Mouse (Mus musculus): ENCODE results near the gene Iqsec3. TPM values are rescaled to one million over a fixed set of nuclear protein-coding genes. Genes with fewer than 3 reads are reported as not detected.

Iqsec3 gene
- not detected in 2 replicates for polyA plus RNA-seq (2016; fragmentation: Nextera tagmentation; extraction: Ambion mirVana)

DNA sequence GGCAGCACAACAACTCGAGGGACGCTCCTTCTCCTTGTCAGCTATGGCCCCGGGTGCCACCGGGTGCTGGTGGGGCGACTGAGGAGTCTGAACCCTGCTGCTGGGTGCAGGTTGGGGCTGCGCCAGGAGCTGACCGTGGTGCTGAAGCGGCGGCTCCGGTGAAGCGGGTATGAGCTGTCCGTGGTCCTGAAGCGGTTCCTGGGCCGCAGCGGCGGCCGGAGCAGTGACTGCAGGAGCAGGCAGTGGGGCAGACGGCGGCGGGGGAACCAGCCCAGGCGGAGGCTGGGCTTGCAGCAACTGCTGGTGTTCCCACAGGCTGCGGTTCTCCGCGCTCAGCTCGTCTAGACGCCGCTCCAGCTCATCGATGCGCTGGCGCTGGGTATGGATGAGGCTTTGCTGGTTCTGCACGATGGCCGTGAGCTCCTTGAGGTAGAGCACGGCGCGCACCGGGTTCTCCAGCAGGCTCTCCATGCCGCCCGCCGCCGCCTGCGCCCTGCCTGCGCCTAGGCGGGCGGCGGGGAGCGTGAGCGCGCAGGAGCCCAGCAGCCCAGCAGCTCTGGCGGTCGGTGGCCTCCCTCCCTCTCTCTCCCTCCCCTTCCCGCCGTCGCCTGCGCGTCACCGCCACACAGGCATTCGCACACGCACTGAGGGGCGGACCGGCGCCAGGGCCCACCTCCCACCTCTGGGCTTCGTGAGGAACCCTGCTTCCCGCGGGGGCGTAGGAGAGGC, at the start of gene Iqsec3:
Iqsec3 (minus strand) TSS at position 586 of the 729 bp plus-strand sequence.
- H3K9me3 ChIP-seq (replicated peaks) = no peaks in the 10 kb centered on the region
- no peaks in the 10 kb centered on the region for H3K36me3 ChIP-seq
- H3K9ac ChIP-seq = no peak within 1 kb of the TSS
- peaks cover 52% of the 10 kb centered on the region for H3K27me3 ChIP-seq (replicated peaks)
- ATAC-seq (ENCODE audit: insufficient number of reproducible peaks, low FRiP score) = peak; percentile 78
- peak within 1 kb of the TSS; percentile 84 for H3K4me2 ChIP-seq
- H3K4me3 ChIP-seq = peak within 1 kb of the TSS; percentile 45
- under 1% methylated on average over 59 of the region's 65 CpGs for WGBS
- H3K27ac ChIP-seq (ENCODE audit: poor library complexity, severe bottlenecking) = no peak within 1 kb of the TSS
- H3K4me1 ChIP-seq (replicated peaks) = peaks cover 8% of the 10 kb centered on the region

DNA sequence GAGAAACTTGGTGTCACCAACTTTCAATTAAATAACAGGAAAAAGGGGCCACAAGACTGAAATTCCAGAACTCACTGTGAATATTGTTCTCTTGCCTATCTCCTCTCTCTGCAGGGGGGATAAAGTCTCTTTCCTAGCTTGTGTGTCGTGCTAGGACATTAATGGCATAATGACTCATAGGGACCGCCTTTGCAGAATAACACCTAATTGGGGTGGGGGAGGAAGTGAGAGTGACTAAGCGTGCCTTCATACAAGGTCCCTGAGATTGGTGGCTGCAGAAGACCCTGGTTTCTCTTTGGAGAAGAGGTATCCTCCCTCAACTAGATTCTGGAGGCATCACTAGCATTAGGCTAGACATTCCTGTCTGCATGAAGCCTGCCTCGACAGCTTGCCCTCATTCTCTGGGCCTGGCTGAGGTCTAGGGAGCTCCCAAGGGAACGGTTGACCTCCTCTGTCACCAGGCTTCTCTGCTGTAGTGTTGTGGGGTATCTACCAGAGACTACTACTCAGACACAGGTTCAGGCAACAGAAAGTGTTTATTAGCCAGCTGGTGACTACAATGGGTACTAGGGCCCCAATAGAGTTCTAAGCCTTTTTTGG, 48.7 kb upstream of the Iqsec3 start:
- Histone ChIP-seq H3K4me3 (no peak overlapping the region), H3K9ac (no peak overlapping the region), H3K27ac (ENCODE audit: poor library complexity, severe bottlenecking) (no peak overlapping the region), H3K36me3 (no peaks in the 10 kb centered on the region), H3K4me2 (no peak overlapping the region), H3K27me3 (replicated peaks) (0 out of 2 replicates have a peak, but pooled peaks cover 2% of the 10 kb centered on the region), H3K4me1 (replicated peaks) (peaks cover 15% of the 10 kb centered on the region), H3K9me3 (replicated peaks) (no peaks in the 10 kb centered on the region)
- WGBS = 66% methylated on average over 5 of the region's 5 CpGs
- no peak for ATAC-seq (ENCODE audit: insufficient number of reproducible peaks, low FRiP score)

DNA sequence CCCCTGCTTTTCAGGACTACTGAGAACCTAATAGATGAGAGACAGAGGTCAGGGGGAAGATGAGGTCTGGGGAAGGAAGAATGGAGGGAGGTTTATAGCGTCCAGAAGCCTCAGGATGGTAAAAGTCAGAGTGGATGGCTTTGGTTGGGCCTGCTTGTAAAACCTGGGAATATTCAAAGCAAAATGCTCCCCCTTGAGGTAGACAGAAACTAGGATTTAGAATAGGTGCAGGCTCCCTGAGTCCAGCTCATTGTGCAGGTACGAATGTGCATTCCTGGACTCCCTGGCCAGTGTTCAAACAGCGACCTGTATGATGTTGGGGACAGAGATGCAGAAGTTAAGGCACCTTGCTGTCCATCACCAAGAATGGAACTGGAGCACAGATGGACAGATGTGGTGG, 47.6 kb upstream of the Iqsec3 start:
- 80% methylated on average over 3 of the region's 3 CpGs for WGBS

GRCm38 (mm10) chr6:121519896-121520295, 46.4 kb upstream of the Iqsec3 start:
- H3K4me3 ChIP-seq = no peak overlapping the region
- 69% methylated on average over 2 of the region's 2 CpGs for WGBS
- ATAC-seq (ENCODE audit: insufficient number of reproducible peaks, low FRiP score) = no peak

More for the DNA sequence above, 47.6 kb upstream of the Iqsec3 start:
- Histone ChIP-seq H3K9me3 (replicated peaks) (no peaks in the 10 kb centered on the region), H3K9ac (no peak overlapping the region), H3K4me3 (no peak overlapping the region), H3K27me3 (replicated peaks) (no peaks in the 10 kb centered on the region), H3K36me3 (no peaks in the 10 kb centered on the region), H3K27ac (ENCODE audit: poor library complexity, severe bottlenecking) (no peak overlapping the region), H3K4me2 (no peak overlapping the region), H3K4me1 (replicated peaks) (peaks cover 15% of the 10 kb centered on the region)
- ATAC-seq (ENCODE audit: insufficient number of reproducible peaks, low FRiP score) = no peak

GRCm38 (mm10) chr6:121519266-121519810, 45.9 kb upstream of the Iqsec3 start:
- H3K4me2 ChIP-seq = no peak overlapping the region
- no peak overlapping the region for H3K4me3 ChIP-seq
- no peaks in the 10 kb centered on the region for H3K27me3 ChIP-seq (replicated peaks)
- no peak overlapping the region for H3K27ac ChIP-seq (ENCODE audit: poor library complexity, severe bottlenecking)
- H3K4me1 ChIP-seq (replicated peaks) = peaks cover 7% of the 10 kb centered on the region
- WGBS = 73% methylated on average over 5 of the region's 5 CpGs
- no peaks in the 10 kb centered on the region for H3K36me3 ChIP-seq
- ATAC-seq (ENCODE audit: insufficient number of reproducible peaks, low FRiP score) = no peak
- no peak overlapping the region for H3K9ac ChIP-seq
- H3K9me3 ChIP-seq (replicated peaks) = no peaks in the 10 kb centered on the region

More at GRCm38 (mm10) chr6:121519896-121520295, 46.4 kb upstream of the Iqsec3 start:
- Histone ChIP-seq H3K9me3 (replicated peaks) (no peaks in the 10 kb centered on the region), H3K9ac (no peak overlapping the region), H3K36me3 (no peaks in the 10 kb centered on the region), H3K27ac (ENCODE audit: poor library complexity, severe bottlenecking) (no peak overlapping the region), H3K4me2 (no peak overlapping the region), H3K4me1 (replicated peaks) (peaks cover 13% of the 10 kb centered on the region), H3K27me3 (replicated peaks) (no peaks in the 10 kb centered on the region)

DNA sequence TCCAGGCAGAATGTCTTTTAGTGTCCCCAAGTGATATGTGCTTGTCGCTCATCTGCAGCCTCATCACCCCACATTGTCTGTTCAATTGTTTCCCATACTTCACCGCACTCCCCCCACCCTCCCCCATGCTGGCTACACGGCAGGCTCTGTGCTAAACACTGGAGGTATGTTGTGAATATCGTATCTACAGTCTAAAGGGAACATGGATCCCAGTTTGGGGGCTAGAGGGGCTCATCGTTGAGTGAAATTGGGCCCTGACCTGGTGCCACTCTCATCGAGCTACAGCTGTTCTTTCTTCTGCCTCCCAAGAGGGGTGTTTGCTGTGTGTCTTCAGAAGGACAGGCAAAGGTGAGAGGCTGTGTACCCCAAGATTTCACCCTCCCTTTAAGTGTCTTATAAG, 44.2 kb upstream of the Iqsec3 start:
- Histone ChIP-seq H3K9ac (no peak overlapping the region), H3K9me3 (replicated peaks) (no peaks in the 10 kb centered on the region), H3K4me3 (no peak overlapping the region), H3K36me3 (no peaks in the 10 kb centered on the region), H3K4me1 (replicated peaks) (no peaks in the 10 kb centered on the region), H3K27me3 (replicated peaks) (no peaks in the 10 kb centered on the region), H3K27ac (ENCODE audit: poor library complexity, severe bottlenecking) (no peak overlapping the region), H3K4me2 (no peak overlapping the region)
- WGBS = 79% methylated on average over 6 of the region's 6 CpGs
- no peak for ATAC-seq (ENCODE audit: insufficient number of reproducible peaks, low FRiP score)

GRCm38 (mm10) chr6:121510381-121510780, 36.9 kb upstream of the Iqsec3 start:
- H3K36me3 ChIP-seq = no peaks in the 10 kb centered on the region
- no peak overlapping the region for H3K27ac ChIP-seq (ENCODE audit: poor library complexity, severe bottlenecking)
- no peaks in the 10 kb centered on the region; the same call in 1 of the 2 replicates for H3K27me3 ChIP-seq (replicated peaks)
- H3K4me3 ChIP-seq = no peak overlapping the region
- H3K4me1 ChIP-seq (replicated peaks) = no peaks in the 10 kb centered on the region
- no peaks in the 10 kb centered on the region for H3K9me3 ChIP-seq (replicated peaks)
- H3K9ac ChIP-seq = no peak overlapping the region
- 69% methylated on average over 3 of the region's 3 CpGs for WGBS
- H3K4me2 ChIP-seq = no peak overlapping the region
- no peak for ATAC-seq (ENCODE audit: insufficient number of reproducible peaks, low FRiP score)

DNA sequence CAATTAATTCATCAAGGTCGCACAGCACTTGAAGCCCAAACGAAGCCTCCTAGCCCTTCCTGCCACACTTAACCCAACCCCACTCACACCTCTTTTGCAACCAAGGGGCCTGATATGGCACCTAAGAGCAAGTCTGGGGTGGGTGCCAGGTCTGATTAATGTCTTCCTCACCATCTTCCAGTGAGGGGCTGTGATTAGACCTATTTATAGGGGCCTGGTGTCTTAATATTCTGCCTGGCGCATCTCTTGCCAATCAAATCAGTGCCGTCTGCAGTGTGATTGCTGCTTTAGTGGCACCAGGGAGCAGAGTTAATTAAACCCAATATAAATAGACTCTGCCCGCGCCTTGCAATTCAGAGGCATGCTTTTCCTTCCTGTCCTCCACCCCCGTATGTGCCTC, 36.4 kb upstream of the Iqsec3 start:
- H3K4me3 ChIP-seq = no peak overlapping the region
- no peak overlapping the region for H3K27ac ChIP-seq (ENCODE audit: poor library complexity, severe bottlenecking)
- H3K9ac ChIP-seq = no peak overlapping the region
- WGBS = 73% methylated on average over 7 of the region's 7 CpGs
- no peaks in the 10 kb centered on the region; the same call in 1 of the 2 replicates for H3K27me3 ChIP-seq (replicated peaks)
- no peak for ATAC-seq (ENCODE audit: insufficient number of reproducible peaks, low FRiP score)
- no peaks in the 10 kb centered on the region for H3K9me3 ChIP-seq (replicated peaks)
- no peak overlapping the region for H3K4me2 ChIP-seq
- no peaks in the 10 kb centered on the region for H3K4me1 ChIP-seq (replicated peaks)
- no peaks in the 10 kb centered on the region for H3K36me3 ChIP-seq

GRCm38 (mm10) chr6:121508266-121508665, 34.8 kb upstream of the Iqsec3 start:
- H3K4me1 ChIP-seq (replicated peaks) = no peaks in the 10 kb centered on the region
- no peaks in the 10 kb centered on the region for H3K9me3 ChIP-seq (replicated peaks)
- 64% methylated on average over 5 of the region's 5 CpGs for WGBS
- no peak overlapping the region for H3K27ac ChIP-seq (ENCODE audit: poor library complexity, severe bottlenecking)
- H3K9ac ChIP-seq = no peak overlapping the region
- ATAC-seq (ENCODE audit: insufficient number of reproducible peaks, low FRiP score) = no peak
- no peaks in the 10 kb centered on the region; the same call in 1 of the 2 replicates for H3K27me3 ChIP-seq (replicated peaks)
- H3K36me3 ChIP-seq = no peaks in the 10 kb centered on the region
- no peak overlapping the region for H3K4me2 ChIP-seq
- no peak overlapping the region for H3K4me3 ChIP-seq

- Histone ChIP-seq H3K9ac (no peak overlapping the region), H3K27me3 (replicated peaks) (no peaks in the 10 kb centered on the region), H3K4me3 (no peak overlapping the region), H3K4me1 (replicated peaks) (no peaks in the 10 kb centered on the region), H3K9me3 (replicated peaks) (no peaks in the 10 kb centered on the region), H3K4me2 (no peak overlapping the region), H3K27ac (ENCODE audit: poor library complexity, severe bottlenecking) (no peak overlapping the region), H3K36me3 (no peaks in the 10 kb centered on the region)
- ATAC-seq (ENCODE audit: insufficient number of reproducible peaks, low FRiP score) = no peak
- 62% methylated on average over 3 of the region's 3 CpGs for WGBS
Observed at GRCm38 (mm10) chr6:121501044-121501638, 27.7 kb upstream of the Iqsec3 start.

DNA sequence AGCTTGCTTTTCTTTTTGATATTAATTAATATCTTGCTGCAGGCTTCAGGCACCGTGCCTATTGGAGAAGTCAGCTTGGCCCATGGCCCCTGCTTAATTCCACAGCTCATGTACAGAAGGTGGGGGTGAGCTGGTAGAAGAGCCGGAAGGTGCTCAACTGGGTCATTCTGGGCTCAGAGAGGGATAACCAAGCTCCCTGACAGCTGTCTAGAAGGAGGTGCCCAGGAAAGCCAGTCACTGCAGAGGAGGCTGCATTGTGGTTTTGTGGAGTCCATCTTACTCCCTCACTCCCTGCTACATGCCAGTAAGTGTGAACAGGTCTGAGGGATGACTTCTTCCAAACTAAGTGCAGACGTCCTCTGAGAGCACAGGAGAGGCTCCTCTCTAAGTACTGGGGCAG, 26.4 kb upstream of the Iqsec3 start:
- H3K4me2 ChIP-seq = no peak overlapping the region
- H3K36me3 ChIP-seq = no peaks in the 10 kb centered on the region
- 64% methylated on average over 3 of the region's 3 CpGs for WGBS
- H3K9me3 ChIP-seq (replicated peaks) = no peaks in the 10 kb centered on the region
- no peak for ATAC-seq (ENCODE audit: insufficient number of reproducible peaks, low FRiP score)
- no peak overlapping the region for H3K4me3 ChIP-seq
- H3K27ac ChIP-seq (ENCODE audit: poor library complexity, severe bottlenecking) = no peak overlapping the region
- no peak overlapping the region for H3K9ac ChIP-seq
- H3K4me1 ChIP-seq (replicated peaks) = no peaks in the 10 kb centered on the region
- peaks cover 8% of the 10 kb centered on the region; the same call in 1 of the 2 replicates for H3K27me3 ChIP-seq (replicated peaks)
